Mouse (Mus musculus) testis, adult 2 months (tissue): ENCODE data around the gene Adora3.

Experiments
- CTCF ChIP-seq: fragments of 200-500 bp; IDR thresholded peaks from 2 replicates; pipeline ENCODE4 v1.5.1; 2012; ENCODE audit warnings: low read depth, mild to moderate bottlenecking, inconsistent platforms, low read length, moderate library complexity; ENCODE audit not compliant: control insufficient read depth, insufficient read depth, insufficient replicate concordance
- POLR2A ChIP-seq: fragments of 200-500 bp; IDR thresholded peaks from 2 replicates; pipeline ENCODE4 v1.6.1; 2012; ENCODE audit warnings: low read depth, mild to moderate bottlenecking, inconsistent platforms, low read length, moderate library complexity; ENCODE audit not compliant: control insufficient read depth

- no peak for TF ChIP-seq POLR2A
- no peak for TF ChIP-seq CTCF
These were observed 87.5 kb downstream of the Adora3 start for GRCm38 (mm10) chr3:105958204-105958603.
